Mouse (Mus musculus): Measurements from ENCODE around the gene Epha4.

DNA sequence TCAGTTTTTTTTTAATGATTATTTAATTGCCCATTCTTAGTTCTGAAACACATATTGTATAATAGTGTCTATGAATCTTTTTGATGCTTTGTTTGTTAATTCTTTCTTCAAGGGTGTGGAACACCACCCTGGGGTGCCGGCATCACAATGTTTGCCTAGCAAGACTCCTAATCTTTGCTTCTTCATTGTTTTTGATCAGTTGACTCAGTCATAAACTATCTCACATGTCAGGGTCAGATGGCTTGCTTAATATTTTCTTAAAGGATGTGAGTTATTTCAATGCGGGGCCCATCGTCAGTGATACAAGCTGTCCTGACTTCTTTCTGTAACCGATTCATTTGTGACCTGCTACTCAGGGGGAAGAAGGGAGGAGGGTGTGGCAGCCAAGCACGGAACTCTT, 4.3 kb downstream of the Epha4 start:
- TF ChIP-seq CTCF (IDR thresholded peaks at IDR 0.05; ENCODE audit: control insufficient read depth, insufficient read depth, insufficient replicate concordance, low read depth, low read length) (no peak), POLR2A (IDR thresholded peaks at IDR 0.05; ENCODE audit: control insufficient read depth, low read depth, low read length) (no peak)
